Mouse (Mus musculus) cortical plate, adult 2 months (tissue): ENCODE measurements around the gene Trim47.

Experiments
- CTCF ChIP-seq: fragments of 200-500 bp; IDR thresholded peaks from 2 replicates; pipeline ENCODE4 v1.5.1; 2011; ENCODE audit warnings: mild to moderate bottlenecking, control low read depth, low read length; ENCODE audit not compliant: insufficient read depth; ENCODE audit errors: extremely low read depth
- POLR2A ChIP-seq: fragments of 200-500 bp; IDR thresholded peaks from 2 replicates; pipeline ENCODE4 v1.6.1; 2011; ENCODE audit warnings: mild to moderate bottlenecking, low read length, control low read depth; ENCODE audit not compliant: insufficient read depth; ENCODE audit errors: extremely low read depth

- TF ChIP-seq POLR2A = peak; percentile 33; the same call in 1 of the 2 replicates
- TF ChIP-seq CTCF = peak; percentile 63
Measured at GRCm38 (mm10) chr11:116138468-116139138, 11.6 kb upstream of the Trim47 start, which contains the start of gene Mrpl38.
